Mouse (Mus musculus) B cell, adult 67 days (primary cell): ENCODE measurements around the gene Rpn1. TPM values are rescaled to one million over a fixed set of nuclear protein-coding genes. Genes with fewer than 3 reads are reported as not detected.

Experiments
- total RNA-seq, 2 experiments: library from RNA; stranded (reverse); gene quantifications; 4 replicates each; pipeline ENCODE4 v1.2.4; 2023

Gene Rpn1
- total RNA-seq = 100 to 1,000 TPM; 133 to 137 TPM

DNA sequence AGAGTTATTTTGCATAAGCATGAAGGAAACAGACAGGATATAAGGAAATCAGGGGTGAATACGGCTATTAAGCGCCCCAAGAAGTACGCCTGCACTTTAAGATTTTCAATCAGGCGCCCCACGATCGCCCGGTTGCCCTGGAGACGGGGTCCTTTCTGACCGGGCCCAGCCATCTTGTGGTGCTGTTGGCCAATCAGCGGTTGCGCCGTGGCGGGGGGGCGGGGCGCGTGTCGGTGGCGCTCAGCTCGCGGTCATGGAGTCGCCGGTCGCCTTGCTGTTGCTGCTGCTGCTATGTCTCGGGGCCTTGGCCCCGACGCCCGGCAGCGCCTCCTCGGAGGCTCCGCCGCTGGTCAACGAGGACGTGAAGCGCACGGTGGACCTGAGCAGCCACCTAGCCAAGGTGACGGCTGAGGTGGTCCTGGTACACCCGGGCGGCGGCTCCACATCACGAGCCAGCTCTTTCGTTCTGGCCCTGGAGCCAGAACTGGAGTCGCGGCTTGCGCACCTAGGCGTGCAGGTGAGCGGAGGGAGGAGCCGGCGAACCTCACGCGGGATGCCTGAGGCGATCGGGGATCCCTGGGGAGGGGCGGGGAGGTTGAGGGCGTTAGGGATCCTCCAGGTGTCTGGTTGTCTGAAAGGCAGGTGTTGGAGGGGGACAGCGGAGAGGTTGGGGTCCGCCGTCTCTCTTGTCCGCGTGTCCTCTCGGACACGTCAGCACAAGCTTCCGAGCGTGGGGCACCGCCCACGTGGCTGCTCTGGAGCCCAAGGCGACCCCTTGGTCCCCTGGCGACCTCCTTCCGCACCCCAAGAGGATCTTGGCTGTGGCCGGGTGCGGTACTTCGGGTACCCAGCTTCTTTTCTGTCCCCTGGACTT is at the start of gene Rpn1:
Gene Rpn1, plus strand, starts transcription at position 205 of the 874 bp plus-strand sequence.

DNA sequence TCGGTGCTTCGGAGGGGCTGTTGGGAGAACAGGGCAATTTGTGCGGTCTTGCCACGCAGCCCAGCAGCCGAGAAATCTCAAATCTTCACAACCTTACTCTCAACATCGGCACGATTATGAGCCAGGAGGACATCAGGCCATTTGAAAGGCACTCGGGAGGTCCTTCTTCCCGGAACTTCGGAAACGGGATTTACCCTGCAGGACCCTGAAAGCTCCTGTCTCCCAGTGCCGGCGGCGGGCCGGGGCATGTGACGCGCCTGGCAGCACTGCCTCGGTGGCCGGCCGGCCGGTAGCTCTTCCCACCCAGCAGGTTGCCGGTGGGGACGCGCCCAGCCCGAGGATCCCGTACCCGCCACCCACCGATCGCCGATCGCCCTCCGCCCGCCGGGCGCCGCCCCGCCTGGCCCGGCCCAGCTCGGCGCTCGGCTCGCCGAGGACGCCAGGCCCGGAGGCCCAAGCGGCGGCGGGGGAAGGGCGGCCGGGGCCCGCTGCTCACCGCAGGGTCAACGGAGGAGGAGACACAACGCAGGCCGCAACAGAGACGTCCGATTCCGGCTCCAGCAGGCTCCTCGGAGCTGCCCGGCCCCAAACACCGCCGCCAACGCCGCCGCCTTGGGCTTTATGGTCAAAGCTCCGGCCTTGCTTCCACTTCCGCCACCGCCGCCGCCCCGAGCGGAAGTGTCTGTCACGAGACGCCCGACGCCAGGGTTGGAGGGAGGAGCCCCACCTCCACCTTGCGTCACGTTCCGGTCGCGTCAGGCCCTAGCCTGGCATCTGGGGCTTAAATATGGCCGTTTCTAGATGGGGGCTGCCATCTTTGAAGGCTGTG is 39.5 kb upstream of the Rpn1 start, which contains the start of gene Rab7:
Gene Rab7, minus strand, starts transcription at position 694 of the 829 bp plus-strand sequence.

Other genes starting within 250 kb of the Rpn1 start
- 1 to 10 TPM; 2.7 to 4.4 TPM for gene Gm45140, start 248.7 kb upstream of the Rpn1 start, total RNA-seq
- gene Isy1, start 245.7 kb upstream of the Rpn1 start, total RNA-seq = 10 to 100 TPM; 93.5 to 99.4 TPM
- gene Cnbp, start 233.4 kb upstream of the Rpn1 start, total RNA-seq = 100 to 1,000 TPM; 581 to 583 TPM
- gene Copg1, start 196.7 kb upstream of the Rpn1 start, total RNA-seq = 100 to 1,000 TPM; 149 to 152 TPM
- gene Hmces, start 170.5 kb upstream of the Rpn1 start, total RNA-seq = 100 to 1,000 TPM in 1 of 2 experiments, 10 to 100 TPM in 1; 97.8 to 121 TPM
- 1 to 10 TPM in 1 of 2 experiments, under 1 TPM in 1; 0.77 to 1.7 TPM for gene H1fx, start 102.8 kb upstream of the Rpn1 start, total RNA-seq
- gene Rab7, start 39.2 kb upstream of the Rpn1 start, total RNA-seq = 100 to 1,000 TPM; 162 to 168 TPM
- 1 to 10 TPM in 1 of 2 experiments, under 1 TPM in 1; 0.41 to 1.3 TPM for gene Gata2, start 109.4 kb downstream of the Rpn1 start, total RNA-seq
- not detected for gene Dnajb8, start 137.8 kb downstream of the Rpn1 start, total RNA-seq